Mouse (Mus musculus) urinary bladder, postnatal 4 days (tissue): ENCODE data around the gene Acvr1b.

ENCODE experiments used
- DNase-seq, 2 experiments: peaks; one replicate each; pipeline ENCODE4 v3.0.0; 2021 to 2022; ENCODE audit warnings: low spot score in 2 of 2

Gene Acvr1b

DNA sequence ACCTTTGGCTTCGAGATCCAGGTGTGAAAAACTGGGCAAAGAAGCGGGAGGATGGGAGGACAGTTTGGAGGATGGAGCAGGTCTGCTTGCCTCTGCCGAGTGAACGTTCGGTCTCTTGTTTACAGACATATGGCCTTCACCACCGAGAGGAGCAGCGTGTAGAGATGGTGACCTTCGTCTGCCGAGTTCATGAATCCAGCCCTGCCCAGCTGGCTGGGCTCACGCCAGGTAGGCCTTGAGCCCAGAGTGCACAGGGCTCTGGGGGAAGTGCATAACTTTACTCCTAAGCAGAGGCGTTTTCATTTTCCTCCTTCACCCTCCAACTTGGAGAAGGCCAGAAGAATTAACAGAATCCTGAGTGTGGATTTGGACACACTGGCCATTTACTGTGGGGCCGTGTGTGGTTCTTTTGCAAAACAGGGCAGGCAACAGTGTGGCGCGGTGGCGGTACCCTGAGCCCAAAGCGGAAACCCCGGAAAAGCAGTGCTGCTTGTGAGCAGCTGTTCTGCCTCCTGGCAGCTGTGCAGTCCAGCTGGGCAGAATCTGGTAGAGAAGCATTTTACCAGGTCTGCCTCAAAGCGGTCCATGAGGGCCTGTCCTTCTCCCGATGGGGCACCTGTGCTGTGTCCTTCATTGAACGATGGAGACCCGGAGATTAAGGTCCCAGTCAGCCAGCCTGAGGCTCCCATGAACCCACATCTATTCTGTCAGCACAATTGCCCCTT lies 55.2 kb downstream of the Acvr1b start:
- peak in 1 of 2 experiments; percentile 63 for DNase-seq

DNA sequence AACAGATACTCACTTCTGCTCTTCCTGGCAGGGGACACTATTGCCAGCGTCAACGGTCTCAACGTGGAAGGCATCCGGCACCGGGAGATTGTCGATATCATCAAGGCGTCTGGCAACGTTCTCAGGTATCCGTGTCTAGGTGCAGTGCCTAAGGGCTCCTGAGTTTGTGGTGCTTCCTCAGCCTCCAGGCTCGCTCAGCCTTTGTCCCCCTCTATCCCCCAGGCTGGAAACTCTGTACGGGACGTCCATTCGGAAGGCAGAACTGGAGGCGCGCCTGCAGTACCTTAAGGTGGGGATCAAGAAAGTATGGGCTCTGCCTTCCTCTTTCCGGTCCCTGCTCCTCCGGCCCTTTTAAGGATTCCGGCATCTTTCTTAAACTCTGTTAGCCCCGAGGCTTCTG lies 56.6 kb downstream of the Acvr1b start:
- no peak for DNase-seq

DNA sequence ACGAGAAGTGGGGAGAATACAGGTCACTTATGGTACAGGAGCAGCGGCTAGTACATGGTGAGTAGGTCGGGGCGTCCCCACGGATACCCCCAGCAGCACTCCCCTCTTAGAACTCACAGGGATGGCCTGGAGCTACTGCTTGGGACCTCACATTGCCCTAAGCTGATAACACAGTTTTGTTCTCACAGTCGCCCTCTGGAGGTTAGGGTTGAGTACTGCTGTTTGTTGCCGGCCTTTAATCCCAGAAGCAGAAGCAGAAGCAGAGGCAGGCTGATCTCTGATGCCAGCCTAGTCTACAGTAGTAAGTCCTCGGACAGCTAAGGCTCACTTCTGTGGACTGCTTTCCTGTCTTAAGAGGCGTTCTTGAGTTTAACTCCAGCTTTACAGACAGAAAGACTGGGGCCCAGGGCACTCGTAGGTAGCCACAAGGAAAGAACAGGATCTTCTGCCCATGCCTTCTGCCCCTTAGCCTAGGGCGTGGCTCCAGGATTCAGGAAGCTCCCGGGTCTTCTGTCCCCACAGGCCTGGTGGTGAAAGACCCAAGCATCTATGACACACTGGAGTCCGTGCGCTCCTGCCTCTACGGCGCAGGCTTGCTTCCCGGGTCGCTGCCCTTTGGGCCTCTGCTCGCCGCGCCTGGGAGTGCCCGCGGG lies 57.3 kb downstream of the Acvr1b start:
- no peak for DNase-seq

DNA sequence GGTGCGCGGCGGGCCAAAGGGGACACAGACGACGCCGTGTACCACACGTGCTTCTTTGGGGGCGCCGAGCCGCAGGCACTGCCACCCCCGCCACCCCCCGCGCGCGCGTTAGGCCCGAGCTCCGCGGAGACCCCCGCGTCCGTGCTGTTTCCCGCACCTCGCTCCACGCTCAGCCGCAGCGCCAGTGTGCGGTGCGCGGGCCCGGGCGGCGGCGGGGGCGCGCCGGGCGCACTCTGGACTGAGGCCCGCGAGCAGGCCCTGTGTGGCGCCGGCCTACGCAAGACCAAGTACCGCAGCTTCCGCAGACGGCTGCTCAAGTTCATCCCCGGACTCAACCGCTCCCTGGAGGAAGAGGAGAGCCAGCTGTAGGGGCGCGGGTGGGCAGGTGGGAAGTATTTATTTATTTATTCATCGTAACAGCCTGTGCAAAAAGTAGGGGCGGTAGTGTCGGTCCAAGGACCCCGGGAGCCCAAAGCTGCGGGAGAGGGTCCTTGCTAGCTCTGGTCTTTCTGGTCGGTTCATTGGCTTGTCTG lies 57.8 kb downstream of the Acvr1b start:
- DNase-seq = no peak

DNA sequence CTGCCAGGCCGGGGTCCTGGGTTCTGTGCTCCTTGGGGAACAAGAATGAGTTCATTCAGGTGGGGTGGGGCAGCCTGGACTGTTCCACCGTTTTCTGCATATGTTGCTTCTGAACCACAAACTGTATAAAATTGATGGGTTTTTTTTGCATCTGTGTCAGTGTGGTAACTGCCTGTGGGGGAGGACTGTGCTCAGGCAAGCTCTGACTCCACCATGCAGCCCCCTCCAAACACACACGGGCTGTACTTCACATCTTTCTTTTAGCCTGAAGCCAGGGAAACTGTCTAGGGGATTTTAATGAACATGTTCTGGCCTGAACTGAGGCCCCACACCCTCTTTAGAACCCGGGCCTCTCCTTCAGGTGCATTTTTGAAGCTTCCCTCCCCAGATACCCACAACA lies 58.7 kb downstream of the Acvr1b start:
- peak in 1 of 2 experiments; percentile 17 for DNase-seq

DNA sequence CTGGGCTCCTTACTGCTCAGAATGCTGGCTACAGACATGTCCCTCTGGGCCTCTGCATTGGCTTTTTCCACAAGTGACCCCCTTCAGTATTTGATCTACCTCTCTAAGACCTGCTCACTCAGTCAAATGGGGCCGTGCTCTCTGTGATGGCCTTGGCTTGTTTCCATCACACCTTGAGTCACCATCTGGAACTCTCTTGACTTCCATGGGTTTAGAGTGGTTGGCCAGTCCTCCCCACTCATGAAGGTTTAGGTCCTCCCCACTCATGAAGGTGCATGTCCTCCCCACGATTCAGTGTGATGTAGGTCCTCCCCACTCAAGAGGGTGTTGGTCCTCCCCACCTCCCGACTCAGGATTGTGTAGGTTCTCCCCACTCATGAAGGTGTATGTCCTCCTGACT lies 59.3 kb downstream of the Acvr1b start:
- DNase-seq = peak in 1 of 2 experiments; percentile 16

DNA sequence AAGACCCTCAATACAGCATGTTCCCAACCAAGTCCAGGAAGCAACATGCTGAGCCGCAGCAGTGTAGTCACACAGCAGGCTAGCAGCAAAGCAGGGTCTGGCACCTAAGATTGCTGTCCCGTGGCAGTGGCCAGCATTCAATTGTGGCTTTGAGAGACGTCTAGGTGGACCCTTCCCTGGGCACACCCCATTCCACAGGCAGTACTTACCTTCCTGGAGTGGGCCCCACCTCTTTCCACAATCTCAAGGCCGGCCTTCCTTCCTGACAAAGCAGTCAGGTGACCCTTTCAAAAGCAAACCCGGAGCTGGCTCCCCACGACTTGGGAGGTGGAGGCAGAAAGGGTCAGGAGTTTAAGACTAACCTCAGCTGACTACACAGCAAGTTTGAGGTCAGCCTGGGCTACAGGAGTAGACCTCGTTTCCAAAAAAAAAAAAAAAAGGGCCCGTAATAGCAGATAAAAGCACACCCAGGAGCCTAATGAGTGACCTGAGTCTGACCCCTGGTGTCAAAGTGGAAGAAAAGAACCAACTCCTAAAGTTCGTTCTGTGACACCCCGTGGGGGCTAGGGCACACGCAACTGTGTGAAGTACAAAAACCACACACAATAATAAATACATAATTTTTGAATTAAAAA lies 59.9 kb downstream of the Acvr1b start:
- peak in 1 of 2 experiments; percentile 19 for DNase-seq

DNA sequence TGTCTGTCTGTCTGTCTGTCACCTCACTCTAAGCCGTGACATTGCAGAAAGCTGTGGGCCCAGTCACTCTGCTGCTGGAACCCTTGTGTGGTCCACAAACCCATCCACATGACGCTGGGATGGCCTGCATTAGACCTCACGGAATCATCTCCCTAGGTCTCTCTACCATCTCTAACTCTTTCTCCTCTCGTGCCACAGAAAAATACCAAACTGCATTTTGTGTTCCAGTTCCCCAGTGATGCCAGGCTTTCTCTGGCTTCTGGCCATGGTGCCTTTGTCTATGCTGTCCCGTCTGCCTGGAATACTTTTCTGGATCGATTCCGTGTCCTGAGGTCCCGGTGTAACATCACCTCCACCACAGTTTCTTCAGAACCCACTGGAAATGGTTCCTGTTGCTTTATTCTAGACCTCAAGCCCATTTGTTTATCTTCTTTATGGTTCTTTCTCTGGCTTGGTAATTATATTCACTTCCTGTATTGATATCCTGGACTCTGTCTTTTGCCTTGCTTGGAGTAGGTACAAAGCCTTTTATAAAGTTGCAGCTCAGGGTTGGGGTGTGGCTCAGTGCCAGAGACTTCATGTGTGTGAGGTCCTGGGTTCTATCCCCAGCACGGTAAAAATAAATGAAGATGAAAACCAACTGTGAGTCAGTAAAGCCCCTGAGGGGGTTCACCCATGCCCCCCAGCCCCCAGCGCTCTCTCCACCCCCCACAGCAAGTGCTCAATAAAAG lies 60.9 kb downstream of the Acvr1b start:
- peak in 1 of 2 experiments; percentile 16 for DNase-seq

DNA sequence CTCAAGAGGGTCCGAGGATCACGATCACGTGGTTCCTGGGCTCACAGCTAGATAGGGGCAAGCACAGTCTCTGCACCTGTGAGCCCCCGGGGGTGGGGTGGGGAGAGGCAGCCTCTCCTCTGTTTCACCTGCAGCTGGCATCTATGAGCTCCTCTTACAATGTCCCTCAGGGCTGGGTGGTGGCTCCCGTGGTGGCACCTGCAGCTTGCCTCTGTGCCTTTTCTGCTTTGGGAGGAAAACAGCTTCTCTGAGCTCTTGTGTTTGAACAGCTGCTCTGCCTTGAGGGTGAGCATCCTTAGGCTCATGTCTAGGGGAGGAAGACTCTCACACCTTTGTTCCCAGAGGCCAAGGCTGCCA lies 61.5 kb downstream of the Acvr1b start:
- peak in 1 of 2 experiments; percentile 17 for DNase-seq

DNA sequence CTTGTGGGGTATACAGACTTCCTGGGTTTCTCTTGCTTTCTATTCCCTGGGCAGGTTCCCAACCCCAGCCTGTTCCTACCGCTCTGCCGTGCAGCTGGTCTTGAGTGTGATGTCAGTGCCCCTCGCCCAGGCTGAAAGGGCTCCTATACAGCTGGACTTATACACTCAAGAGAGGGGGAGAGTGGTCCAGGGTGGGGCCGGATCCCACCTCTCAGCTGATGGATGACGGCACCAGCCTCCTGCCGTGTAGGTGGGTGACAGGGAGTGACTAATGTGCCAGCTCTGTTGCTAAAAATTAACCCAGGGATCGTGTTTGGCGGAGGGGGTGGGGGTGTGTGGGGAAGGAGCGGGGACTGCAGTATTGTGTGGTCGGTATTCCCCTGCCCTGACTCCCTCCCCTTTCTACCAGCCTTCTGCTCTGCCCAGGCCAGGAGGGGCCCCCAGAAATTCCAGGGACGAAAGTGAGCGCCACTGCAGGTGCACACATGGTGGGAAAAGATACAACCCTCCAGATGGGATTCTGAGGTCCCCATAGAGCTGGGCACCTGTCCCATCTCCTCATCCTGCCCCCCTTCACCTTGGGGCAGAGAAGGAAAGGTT lies 62.0 kb downstream of the Acvr1b start:
- DNase-seq = peak in 1 of 2 experiments; percentile 16

DNA sequence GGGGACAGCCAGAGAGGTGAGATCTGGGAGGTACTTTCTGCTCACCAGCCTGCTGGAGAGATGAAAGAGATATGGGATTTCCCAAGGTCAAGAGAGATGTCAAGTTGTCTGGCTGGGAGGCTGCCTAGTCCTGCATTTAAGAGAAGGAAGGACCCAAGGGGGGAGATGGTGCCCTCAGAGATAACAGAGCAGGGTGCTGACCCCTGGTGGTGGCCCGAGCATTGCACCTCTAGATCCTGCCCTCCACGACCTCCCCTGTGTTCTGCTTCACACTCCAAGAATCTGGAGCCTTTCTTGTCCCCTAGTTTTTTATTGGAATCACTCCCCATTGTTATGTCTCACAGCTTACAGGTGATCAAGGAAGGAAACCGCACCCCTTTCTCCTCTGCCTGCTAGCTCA lies 63.0 kb downstream of the Acvr1b start:
- DNase-seq = peak; percentile 55 to 79

DNA sequence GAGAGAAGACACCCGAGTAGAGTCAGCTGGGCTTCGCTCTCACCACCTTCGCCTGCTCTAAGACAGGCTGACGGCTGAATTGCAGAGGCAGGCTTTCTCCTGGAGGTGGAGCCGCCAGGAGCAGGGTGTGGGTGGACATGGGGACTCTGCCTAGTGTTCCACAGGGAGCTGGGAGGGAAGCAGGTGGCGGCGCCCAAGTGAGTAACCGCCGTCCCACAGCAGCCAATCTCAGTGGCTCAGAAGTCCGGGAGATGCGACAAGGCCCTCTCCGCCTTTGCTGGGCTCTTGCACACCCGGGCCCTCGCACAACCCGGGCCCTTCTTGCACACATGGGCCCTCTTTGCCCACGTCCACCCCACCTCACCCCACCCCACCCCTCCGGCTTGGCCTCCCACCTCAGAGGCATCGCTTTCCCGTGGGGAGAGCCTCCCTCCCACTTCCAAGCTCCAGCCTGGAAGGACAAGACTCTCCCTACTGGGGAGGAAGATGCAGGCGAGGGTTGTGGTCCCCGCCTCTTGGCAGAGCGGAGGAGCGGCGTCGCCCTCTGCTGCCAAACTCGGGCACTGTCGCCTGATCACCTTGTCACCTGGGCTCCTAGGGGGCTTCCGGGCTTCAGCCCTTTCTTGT lies 65.1 kb downstream of the Acvr1b start:
- peak in 1 of 2 experiments; percentile 52 for DNase-seq

DNA sequence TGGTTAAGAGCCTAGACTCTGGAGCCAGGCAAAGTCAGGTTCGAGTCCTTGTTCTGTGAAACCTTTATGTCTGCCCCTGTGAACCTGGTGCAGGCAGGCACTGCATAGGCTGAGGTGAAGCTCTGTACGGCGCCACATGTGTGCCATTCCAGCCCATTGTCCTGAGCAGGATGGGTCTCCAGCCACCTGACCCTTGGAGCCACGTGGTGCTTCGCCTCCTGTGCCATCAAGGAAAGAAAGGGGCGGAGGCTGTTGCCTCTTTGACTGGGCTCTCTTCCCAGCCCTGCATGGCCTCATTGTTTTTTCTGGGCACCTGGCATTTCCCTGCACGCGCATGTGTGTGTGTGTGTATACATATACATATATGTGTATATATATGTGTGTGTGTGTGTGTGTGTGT lies 66.0 kb downstream of the Acvr1b start:
- no peak for DNase-seq

DNA sequence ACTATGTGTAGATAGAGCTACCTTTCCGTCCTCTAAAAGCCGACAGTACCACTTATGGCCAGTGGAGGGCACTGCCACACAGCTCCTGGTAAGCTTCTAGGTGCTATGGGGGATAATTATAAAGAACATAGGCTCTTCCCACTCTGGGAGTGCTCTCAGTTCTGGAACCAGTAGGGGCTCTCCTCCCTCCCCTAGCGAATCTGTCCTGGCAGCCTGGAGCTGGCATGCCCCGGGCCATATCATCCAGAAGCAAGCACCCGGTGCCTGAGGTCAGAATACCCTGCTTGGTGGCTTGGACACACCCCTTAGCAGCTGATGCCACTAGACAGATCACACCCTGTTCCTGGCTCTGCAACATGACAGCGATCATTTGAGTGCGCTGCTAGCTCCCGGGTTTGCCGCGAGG lies 66.9 kb downstream of the Acvr1b start:
- peak; percentile 75 to 86 for DNase-seq

DNA sequence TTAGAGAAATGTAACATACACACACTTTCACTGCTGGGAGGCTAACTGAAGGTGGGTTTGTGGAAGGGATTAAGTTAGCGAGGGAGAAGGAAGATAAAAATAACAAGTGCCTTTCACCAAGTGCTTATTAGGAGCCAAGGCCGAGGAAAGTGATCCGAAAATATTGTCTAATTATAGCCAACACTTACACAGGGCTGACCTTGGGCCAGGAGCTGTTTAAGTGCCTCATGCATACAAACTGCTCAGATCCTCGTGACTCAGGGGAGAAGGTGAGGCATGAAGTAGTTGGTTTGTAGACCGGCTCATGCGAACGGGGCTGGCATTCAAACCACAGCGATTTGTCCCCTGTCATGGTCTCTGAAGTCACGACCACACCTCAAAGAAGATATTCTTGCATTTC lies 67.4 kb downstream of the Acvr1b start:
- no peak for DNase-seq

DNA sequence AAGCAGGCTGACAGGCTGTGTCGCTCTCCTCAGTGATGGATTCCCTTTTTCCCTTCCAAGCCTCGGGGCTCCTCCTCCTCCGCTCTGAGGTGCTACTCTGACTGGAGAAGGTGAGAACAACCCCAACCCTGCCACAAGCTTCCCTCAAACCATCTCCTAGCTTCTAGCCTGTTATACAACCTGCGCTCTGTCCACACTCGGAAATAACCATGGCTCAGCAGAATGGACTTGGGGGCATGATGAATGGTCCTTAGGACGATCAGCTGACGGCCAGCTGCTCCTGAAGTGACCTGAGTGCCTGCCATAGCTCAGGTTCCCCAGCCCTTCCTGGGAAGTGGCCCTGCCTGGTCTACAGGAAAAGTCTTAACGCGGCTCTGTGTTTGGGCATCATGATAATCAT lies 68.0 kb downstream of the Acvr1b start:
- DNase-seq = no peak

DNA sequence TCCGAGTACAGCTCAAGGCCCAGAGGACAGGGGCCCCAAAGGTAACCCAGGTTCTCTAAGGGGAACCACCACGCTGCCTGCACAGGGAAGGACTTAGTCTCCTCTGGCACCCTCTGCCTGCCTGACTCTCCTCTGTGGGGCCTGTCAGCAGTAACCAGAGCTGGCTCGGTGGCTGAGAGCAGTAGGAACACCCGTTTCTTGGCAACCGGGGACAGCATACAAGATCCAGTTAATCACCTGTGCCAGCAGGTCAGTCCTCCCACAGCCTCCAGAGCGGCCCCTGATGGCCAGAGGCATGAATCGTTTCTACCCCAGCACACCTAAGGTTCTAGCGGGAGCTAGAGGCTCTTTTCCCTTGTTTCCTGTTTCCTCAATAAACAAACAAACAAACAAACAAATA lies 68.8 kb downstream of the Acvr1b start:
- DNase-seq = no peak

DNA sequence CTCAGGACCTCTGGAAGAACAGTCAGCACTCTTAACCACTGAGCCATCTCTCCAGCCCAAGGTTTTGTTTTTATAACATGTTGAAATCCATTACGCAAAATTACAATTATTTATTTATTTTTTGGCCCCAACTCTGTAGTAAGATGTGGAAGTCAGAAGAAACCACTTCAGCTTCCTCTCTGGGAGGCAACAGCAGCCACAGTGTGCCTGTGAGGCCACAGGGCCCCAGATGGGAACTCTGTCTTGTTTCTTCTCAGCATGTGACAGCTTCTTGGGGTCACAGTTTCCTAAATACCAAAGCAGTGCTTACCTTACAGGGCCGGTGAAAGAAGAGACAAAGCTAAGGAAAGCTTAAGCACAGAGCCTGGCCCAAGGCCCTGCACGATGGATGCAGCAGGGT lies 70.1 kb downstream of the Acvr1b start:
- no peak for DNase-seq

DNA sequence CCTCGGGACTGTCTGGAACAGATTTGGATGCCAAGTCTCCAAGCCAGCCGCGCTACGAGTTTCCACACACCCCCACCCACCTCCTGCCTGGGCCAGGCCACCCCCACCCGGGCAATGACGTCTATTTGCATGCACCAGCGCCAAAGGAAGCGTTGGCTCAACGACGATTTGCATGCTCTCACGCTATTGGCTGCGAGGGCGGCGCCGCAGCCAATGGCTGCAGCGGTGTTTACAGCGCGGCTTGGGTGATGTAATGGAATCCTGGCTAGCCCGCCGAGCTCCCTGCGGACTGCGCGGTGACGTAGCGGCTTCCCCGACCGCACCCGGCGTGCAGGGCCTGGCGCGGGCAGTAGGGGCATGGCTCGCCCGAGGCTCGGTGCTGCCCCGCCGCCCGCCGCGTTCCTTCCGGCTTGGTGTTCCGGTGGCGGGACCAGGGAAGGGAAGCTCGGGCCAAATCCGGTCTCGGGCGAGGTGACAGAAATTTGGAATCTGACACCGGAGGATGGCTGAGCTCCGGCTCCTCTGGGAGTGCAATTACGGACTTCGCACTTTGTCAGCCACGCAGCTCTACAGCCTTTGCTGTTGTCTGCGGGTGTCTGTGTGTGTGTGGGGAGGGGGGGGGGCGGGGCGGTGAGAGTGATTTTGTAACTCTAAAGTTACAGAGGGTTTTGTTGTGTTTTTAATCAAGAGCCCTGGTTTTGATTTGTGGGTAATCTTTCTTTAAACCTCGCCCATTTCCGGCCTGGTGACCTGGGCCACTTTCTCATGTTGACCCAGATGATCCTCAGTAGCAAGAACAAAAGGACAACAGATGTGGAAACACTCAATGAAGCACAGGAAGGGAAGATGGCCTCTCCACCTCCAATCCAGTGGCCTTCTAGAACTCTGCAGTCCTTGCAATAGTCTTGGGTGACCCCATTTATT lies 72.6 kb downstream of the Acvr1b start:
- peak; percentile 94 for DNase-seq

DNA sequence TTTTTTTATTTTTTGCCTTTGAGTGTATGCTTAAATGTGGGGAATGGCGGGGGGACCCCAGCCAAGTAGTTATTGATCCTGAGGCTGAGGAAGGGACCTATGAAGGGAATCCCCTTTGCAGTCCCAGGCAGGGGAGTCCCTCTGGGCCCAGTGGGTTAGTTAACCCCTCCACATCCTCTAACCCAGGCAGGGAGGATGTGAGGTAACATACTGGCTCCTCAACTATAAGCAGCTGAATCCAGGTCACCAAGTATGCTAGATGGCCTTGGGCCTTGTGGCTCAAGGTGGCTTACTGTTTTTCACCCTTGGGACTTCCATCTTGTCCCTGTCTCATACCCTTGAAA lies 73.3 kb downstream of the Acvr1b start:
- no peak for DNase-seq
